Mouse (Mus musculus): ENCODE measurements around the gene Zfp109. TPM values are rescaled to one million over a fixed set of nuclear protein-coding genes. Genes with fewer than 3 reads are reported as not detected.
A peak's percentile ranks its signal among the peaks of the same experiment; 100 is the strongest.

The Zfp109 gene
- polyA plus RNA-seq, 1 experiment from 2014 or later = 4.5 TPM

DNA sequence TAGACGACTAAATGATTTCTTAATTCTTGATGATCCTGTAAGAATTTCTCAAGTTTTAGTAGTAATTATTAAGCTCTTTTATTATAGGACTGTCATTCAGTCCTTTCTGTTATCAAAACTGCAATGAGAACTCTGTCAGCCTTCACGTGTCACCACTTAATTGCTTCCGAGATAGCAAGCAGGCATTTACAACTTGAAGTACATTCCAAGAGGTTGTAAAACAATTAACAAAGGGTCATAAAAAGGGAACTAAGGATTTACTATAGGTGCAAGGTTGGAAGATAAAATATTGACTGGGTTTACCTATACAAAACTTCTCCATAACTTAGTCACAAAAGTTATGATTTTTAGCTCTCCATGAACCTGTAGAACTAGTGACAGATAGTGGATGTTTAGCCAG, 44.2 kb downstream of the Zfp109 start:
- Histone ChIP-seq H3K4me2 (replicated peaks) (no peak overlapping the region), H3K4me3 (replicated peaks) (no peak overlapping the region), H3K4me1 (replicated peaks) (no peaks in the 10 kb centered on the region), H3K9ac (no peak overlapping the region), H3K27ac (no peak overlapping the region), H3K36me3 (peaks cover 18% of the 10 kb centered on the region), H3K27me3 (replicated peaks) (no peaks in the 10 kb centered on the region), H3K9me3 (no peaks in the 10 kb centered on the region)
- 53% methylated on average over 3 of the region's 3 CpGs for WGBS
- ATAC-seq = peak; percentile 79

DNA sequence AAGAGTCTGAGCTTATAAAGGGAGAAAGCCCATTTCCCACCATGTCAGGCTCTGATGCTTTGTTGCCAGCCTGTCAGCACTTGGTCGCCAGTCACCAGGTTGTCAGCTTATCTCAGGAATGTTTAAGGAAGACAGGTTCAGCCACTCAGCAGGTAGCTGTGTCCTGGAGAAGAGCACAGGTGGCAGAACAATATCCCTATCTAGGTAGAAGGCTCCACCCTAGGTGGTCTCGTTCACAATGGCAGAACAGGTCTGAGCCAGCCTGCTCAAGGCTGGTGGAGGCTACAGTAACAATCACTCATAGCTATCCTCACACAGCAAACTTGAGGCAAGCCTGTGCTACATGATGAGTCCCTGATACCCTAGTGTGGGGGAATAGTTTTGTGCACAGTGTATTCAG, 46.0 kb downstream of the Zfp109 start:
- no peaks in the 10 kb centered on the region for H3K27me3 ChIP-seq (replicated peaks)
- no peak overlapping the region for H3K4me2 ChIP-seq (replicated peaks)
- peaks cover 10% of the 10 kb centered on the region for H3K36me3 ChIP-seq
- H3K9me3 ChIP-seq = no peaks in the 10 kb centered on the region
- ATAC-seq = no peak
- H3K4me1 ChIP-seq (replicated peaks) = no peaks in the 10 kb centered on the region
- H3K27ac ChIP-seq = no peak overlapping the region
- 75% methylated on average over 2 of the region's 2 CpGs for WGBS
- no peak overlapping the region for H3K4me3 ChIP-seq (replicated peaks)
- H3K9ac ChIP-seq = no peak overlapping the region

DNA sequence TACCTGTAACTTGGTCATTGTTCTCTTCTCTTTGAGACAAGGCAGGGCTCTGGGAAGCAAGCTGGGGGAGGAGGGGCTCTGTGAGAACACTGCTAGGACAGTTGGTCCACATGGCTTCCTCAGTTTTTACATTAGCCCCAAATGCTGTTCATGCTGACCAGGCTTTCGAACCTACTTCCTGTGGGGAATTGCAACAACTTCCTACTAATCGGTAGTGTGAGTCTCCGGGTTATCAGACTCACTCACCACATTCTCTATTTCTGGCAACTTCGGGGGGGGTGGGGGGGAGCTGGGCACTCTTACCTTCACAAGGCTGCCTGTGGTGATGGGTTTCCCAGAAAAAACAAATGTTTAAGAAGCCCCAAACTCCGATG, 47.8 kb downstream of the Zfp109 start:
- WGBS = 70% methylated on average over 5 of the region's 5 CpGs
- no peak overlapping the region for H3K4me3 ChIP-seq (replicated peaks)
- no peak overlapping the region for H3K9ac ChIP-seq
- H3K9me3 ChIP-seq = no peaks in the 10 kb centered on the region
- H3K27ac ChIP-seq = no peak overlapping the region
- ATAC-seq = no peak
- H3K4me1 ChIP-seq (replicated peaks) = no peaks in the 10 kb centered on the region
- peaks cover 6% of the 10 kb centered on the region for H3K36me3 ChIP-seq
- H3K4me2 ChIP-seq (replicated peaks) = no peak overlapping the region
- no peaks in the 10 kb centered on the region for H3K27me3 ChIP-seq (replicated peaks)

DNA sequence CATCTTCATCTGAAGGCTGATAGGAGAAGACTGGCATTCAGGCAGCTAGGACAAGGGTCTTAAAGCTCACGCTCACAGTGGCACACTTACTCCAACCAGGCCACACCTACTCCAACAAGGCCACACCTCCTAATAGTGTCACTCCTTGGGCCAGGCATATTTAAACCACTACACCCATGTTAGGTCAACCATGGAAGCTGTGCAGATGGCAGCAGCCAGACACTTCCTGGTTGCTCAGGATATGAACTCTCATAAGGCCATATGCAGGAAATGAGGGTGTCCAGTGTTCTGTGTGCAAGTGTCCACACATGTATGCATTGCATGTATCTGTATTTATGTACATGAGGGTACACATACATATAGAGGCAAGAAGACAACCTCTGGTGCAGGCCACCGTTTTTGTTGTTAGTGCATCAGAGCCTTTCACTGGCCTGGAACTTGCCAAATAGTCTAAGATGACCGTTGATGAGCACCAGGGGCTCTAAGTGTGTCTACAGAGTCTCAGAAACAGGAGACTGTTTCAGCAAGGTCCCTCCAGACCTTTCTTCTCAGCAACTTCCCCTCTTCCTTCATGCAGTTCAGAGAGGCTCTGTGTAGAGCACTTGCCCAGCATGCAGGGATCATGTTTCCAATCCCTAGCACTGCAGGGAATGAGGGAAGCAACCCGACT, 48.3 kb downstream of the Zfp109 start:
- WGBS = 67% methylated on average over 4 of the region's 4 CpGs
- H3K9me3 ChIP-seq = no peaks in the 10 kb centered on the region
- no peak overlapping the region for H3K4me3 ChIP-seq (replicated peaks)
- no peaks in the 10 kb centered on the region for H3K27me3 ChIP-seq (replicated peaks)
- no peak for ATAC-seq
- H3K4me2 ChIP-seq (replicated peaks) = no peak overlapping the region
- no peak overlapping the region for H3K27ac ChIP-seq
- no peaks in the 10 kb centered on the region for H3K4me1 ChIP-seq (replicated peaks)
- peaks cover under 1% of the 10 kb centered on the region; the same call in 1 of the 2 replicates for H3K36me3 ChIP-seq
- no peak overlapping the region for H3K9ac ChIP-seq

DNA sequence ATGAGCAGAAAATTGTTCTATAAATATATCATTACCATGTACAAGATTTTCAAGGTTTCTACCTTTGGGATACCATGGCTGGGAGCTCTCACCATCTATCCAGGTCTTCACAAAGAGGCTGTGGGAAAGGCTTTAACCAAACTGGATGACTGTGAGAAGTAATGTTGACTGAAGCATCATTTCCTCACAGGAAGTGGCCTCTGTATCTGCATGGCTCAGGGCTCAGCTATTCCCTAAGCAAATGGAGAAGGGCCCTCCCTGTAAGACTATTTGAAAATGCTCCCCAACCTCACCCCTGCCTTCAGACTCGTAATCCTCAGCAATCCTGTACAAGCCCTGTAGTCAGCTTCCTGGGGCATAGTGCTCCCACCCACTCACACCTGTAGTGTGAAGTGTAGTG, 49.7 kb downstream of the Zfp109 start:
- H3K36me3 ChIP-seq = no peaks in the 10 kb centered on the region
- no peaks in the 10 kb centered on the region for H3K27me3 ChIP-seq (replicated peaks)
- H3K9me3 ChIP-seq = no peaks in the 10 kb centered on the region
- WGBS = 72% methylated on average over 1 of the region's 1 CpGs
- H3K4me3 ChIP-seq (replicated peaks) = no peak overlapping the region
- no peak overlapping the region for H3K9ac ChIP-seq
- H3K4me2 ChIP-seq (replicated peaks) = no peak overlapping the region
- H3K4me1 ChIP-seq (replicated peaks) = no peaks in the 10 kb centered on the region
- no peak for ATAC-seq
- no peak overlapping the region for H3K27ac ChIP-seq

Other genes with a start within 250 kb of the Zfp109 start
- gene V1rd19, start 235.9 kb downstream of the Zfp109 start, polyA plus RNA-seq (2015; fragmentation: Nextera tagmentation; extraction: Ambion mirVana) = not detected in 2 replicates
- gene Vmn1r183, start 184.3 kb downstream of the Zfp109 start, polyA plus RNA-seq (2015; fragmentation: Nextera tagmentation; extraction: Ambion mirVana) = not detected in 2 replicates
- gene Zfp180, start 155.6 kb downstream of the Zfp109 start, polyA plus RNA-seq (2015; fragmentation: Nextera tagmentation; extraction: Ambion mirVana) = 13.6 and 15.6 TPM in 2 replicates
- gene Zfp112, start 125.2 kb downstream of the Zfp109 start, polyA plus RNA-seq (2015; fragmentation: Nextera tagmentation; extraction: Ambion mirVana) = 4.8 and 6.4 TPM in 2 replicates
- gene Zfp235, start 103.4 kb downstream of the Zfp109 start, polyA plus RNA-seq (2015; fragmentation: Nextera tagmentation; extraction: Ambion mirVana) = 12.7 and 15.2 TPM in 2 replicates
- 3.8 TPM in 2 replicates for gene Zfp114, start 62.5 kb downstream of the Zfp109 start, polyA plus RNA-seq (2015; fragmentation: Nextera tagmentation; extraction: Ambion mirVana)
- 7.4 and 7.9 TPM in 2 replicates for gene Zfp111, start 26.1 kb downstream of the Zfp109 start, polyA plus RNA-seq (2015; fragmentation: Nextera tagmentation; extraction: Ambion mirVana)
- gene Zfp108, start 17.2 kb upstream of the Zfp109 start, polyA plus RNA-seq (2015; fragmentation: Nextera tagmentation; extraction: Ambion mirVana) = 2.8 and 3.1 TPM in 2 replicates
- gene Zfp93, start 32.9 kb upstream of the Zfp109 start, polyA plus RNA-seq (2015; fragmentation: Nextera tagmentation; extraction: Ambion mirVana) = 5.4 and 6.1 TPM in 2 replicates
- gene Zfp61, start 63.7 kb upstream of the Zfp109 start, polyA plus RNA-seq (2015; fragmentation: Nextera tagmentation; extraction: Ambion mirVana) = 23.6 and 24.6 TPM in 2 replicates
- gene Zfp94, start 79.1 kb upstream of the Zfp109 start, polyA plus RNA-seq (2015; fragmentation: Nextera tagmentation; extraction: Ambion mirVana) = 6.0 and 7.5 TPM in 2 replicates
- gene Tescl, start 96.4 kb upstream of the Zfp109 start, polyA plus RNA-seq (2015; fragmentation: Nextera tagmentation; extraction: Ambion mirVana) = 0.18 and 0.27 TPM in 2 replicates
- gene Lypd5, start 111.6 kb upstream of the Zfp109 start, polyA plus RNA-seq (2015; fragmentation: Nextera tagmentation; extraction: Ambion mirVana) = not detected in 2 replicates
- gene Kcnn4, start 132.7 kb upstream of the Zfp109 start, polyA plus RNA-seq (2015; fragmentation: Nextera tagmentation; extraction: Ambion mirVana) = 2.7 and 3.4 TPM in 2 replicates
- 19.6 and 21.8 TPM in 2 replicates for gene Smg9, start 162.1 kb upstream of the Zfp109 start, polyA plus RNA-seq (2015; fragmentation: Nextera tagmentation; extraction: Ambion mirVana)
- not detected in 2 replicates for gene Irgc1, start 214.7 kb upstream of the Zfp109 start, polyA plus RNA-seq (2015; fragmentation: Nextera tagmentation; extraction: Ambion mirVana)
- gene Plaur, start 224.9 kb upstream of the Zfp109 start, polyA plus RNA-seq (2015; fragmentation: Nextera tagmentation; extraction: Ambion mirVana) = 8.7 and 10.5 TPM in 2 replicates
- gene Cadm4, start 244.5 kb upstream of the Zfp109 start, polyA plus RNA-seq (2015; fragmentation: Nextera tagmentation; extraction: Ambion mirVana) = 2.8 and 3.3 TPM in 2 replicates